Mouse (Mus musculus) frontal cortex, postnatal 14 days (tissue): ENCODE measurements around the gene Dpp7.

Experiments
- DNase-seq, 2 experiments: peaks; one replicate each; pipeline ENCODE4 v3.0.0; 2022; ENCODE audit warnings: low spot score in 2 of 2

The Dpp7 gene

GRCm38 (mm10) chr2:25365091-25365761 is 9.1 kb upstream of the Dpp7 start, which contains the start of gene Uap1l1:
Uap1l1 (minus strand) TSS chr2:25365682.
- peak in 1 of 2 experiments; percentile 51 for DNase-seq

DNA sequence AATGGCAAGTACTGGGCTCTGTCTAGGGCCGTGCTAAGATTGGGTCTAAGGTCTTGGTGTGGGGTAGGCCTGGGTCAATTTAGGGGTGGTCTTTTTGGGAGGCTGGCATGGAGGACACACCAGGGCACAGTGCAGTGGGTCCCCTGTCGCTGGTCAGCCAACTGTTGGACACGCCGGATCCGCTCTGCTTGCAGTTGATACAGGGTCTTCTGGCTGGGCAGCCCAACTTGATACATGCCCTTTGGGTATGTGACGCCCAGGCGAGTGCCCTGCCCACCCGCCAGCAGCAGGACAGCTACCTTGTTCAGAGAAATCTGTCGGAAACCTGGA is 8.6 kb upstream of the Dpp7 start:
- DNase-seq = no peak

DNA sequence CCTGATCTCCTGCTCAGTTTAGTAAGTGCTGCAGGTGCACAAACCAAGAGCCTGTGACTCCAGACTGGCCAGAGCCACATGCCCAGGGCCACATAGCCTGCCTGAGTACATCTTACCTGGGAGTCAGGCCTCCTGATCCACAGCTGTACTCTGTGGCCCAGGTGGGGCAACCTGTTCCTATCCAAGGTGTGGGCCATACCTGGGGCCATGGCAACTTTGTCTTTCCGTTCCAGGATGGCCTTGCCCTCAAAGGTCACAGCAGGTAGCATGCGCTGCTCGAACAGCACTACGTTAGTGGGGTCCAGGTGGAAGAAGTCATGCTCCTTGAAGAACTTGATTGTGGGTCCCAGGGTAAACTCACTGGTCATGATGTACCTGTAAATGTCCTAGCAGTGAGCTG is 8.2 kb upstream of the Dpp7 start:
- no peak for DNase-seq

DNA sequence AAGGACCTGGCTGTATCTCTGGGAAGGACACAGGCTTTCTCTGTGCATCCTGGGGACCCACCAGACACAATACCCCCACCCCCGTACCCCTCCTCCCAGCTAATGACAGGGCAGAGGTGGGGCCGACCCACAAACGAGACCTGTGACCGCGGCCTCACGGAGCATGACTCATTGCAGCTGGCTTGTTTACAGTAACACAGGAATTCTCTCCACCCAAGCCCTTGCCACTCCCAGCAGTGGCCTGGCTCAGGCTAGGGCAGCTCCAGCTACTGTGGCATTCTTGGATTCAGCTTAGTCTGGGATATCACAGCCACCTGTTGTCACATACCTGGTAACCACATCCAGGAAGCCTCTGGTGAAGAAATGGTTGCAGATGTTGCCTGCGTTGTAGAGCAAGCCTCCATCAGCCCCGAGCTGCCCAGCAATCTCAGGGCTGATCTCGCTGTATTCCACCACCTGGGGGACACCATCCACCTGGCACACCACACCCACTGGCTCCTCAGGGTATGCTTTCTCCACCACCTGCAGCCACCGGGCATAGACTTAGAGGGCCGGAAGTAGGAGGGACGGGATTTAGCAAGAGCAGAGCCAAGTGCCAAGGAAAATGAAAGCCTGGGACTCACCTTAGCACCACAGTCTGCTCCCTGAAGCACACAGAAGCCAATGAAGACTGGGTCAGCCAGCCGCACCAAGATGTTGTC is 7.5 kb upstream of the Dpp7 start:
- DNase-seq = no peak

- no peak for DNase-seq
These were observed 3.7 kb upstream of the Dpp7 start for GRCm38 (mm10) chr2:25359848-25360247.

DNA sequence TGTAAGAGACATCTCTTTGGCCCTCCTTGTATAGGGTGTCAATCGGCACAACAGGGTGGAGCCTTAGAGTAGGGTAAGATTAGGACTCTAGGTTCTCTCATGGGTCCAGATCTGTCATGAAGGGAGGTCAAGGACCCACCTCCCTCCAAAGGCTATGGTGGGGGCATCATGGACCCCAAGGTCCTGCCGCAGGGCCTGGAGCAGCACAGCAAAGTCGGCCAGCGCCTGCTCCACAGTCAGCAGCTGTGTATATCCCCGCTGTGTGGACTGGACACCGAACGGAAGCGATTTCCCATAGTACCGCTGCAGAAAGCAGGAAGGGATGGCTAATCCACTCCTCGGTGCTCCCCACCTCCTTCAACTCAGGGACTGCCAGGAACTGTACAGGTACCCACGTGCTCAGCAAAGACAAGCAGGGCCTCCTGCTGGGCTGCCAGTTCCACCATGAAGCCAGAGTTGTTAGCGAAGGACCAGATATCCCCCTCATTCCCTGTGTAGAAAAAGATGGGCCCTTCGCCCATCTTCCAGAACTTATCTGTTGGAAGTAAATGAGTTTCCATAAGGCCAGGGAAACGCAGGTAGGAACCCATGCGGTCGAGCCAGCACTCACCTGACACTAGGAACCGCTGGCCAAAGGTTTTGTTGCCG is 616 bp downstream of the Dpp7 start:
- no peak for DNase-seq

- DNase-seq = no peak
These were observed 1.9 kb downstream of the Dpp7 start for GRCm38 (mm10) chr2:25354211-25354610.

DNA sequence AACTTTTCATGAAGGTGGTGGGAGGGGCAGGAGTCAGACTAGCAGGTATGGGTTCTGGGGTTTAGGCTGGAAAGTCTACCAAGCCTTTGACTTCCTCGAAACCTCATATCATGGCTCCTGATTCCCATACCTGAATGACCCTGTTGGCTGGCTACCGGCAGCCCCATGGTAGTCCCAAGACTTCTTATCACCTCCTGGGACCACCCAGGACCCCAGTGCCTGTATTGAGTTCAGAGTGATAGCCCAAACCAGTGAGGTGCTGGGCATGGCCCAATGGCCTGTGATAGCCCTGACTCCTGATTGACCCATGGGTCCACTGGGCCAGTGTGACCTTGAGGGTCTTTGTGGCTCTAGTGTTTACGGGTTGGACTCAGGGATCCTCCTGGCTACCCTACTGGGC is 5.5 kb downstream of the Dpp7 start:
- DNase-seq = no peak

DNA sequence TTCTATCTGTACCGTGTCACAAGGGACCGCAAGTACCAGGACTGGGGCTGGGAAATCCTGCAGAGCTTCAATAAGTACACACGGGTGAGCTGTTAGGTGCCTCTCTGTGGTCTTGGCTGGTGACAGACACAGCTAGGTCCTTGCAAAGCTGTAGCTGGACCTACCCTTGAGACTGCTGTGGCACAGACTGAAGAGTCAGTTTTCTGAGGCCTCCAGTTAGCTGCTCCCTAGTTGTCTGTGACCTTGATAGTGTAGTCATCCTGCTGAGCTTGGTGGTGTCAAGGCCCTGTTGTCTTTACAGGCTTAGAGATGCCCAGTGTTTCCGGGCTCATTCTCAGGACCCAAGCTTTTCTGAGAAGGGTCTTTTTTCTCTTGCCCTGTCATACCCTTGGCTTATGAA is 6.7 kb downstream of the Dpp7 start:
- no peak for DNase-seq

GRCm38 (mm10) chr2:25348162-25348561 is 8.0 kb downstream of the Dpp7 start:
- DNase-seq = no peak

DNA sequence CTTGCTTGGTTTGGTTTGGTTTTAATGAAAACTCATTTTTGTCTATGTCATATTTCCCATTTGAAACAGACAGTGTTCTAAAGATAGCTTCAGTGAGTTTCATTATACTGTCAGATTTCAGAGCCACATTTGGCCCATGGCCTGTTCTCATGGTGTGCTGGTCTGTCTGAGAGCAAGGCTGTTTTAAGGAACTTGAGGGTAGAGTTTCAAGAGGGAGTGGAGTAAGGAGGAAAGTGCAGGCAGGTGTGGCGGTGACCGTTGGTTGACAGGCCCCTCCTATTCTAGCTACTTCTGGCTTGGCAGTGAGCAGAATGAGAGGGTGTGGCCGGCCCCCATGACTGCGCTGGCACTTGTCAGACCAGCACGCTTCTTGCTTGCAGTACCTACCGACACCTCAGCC is 17.9 kb downstream of the Dpp7 start:
- DNase-seq = no peak

DNA sequence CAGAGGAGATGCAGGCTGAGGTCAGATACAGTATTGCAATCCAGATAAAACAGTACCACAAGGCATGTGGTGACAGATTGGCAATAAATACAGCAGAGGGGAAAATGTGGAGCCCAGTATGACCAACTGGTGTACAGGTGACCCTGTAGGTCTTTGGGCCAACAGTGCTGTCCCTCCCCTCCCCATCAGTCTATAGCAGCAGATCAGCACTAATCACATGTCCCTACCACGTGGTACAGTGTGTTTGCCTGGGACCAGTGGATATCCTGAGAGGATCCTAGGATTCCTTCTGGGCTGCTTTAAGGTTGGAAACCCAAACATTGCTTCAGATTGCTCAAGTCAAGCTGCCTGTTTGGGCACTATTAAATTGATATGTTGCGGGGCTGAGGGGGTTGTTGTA is 22.6 kb downstream of the Dpp7 start:
- no peak for DNase-seq

DNA sequence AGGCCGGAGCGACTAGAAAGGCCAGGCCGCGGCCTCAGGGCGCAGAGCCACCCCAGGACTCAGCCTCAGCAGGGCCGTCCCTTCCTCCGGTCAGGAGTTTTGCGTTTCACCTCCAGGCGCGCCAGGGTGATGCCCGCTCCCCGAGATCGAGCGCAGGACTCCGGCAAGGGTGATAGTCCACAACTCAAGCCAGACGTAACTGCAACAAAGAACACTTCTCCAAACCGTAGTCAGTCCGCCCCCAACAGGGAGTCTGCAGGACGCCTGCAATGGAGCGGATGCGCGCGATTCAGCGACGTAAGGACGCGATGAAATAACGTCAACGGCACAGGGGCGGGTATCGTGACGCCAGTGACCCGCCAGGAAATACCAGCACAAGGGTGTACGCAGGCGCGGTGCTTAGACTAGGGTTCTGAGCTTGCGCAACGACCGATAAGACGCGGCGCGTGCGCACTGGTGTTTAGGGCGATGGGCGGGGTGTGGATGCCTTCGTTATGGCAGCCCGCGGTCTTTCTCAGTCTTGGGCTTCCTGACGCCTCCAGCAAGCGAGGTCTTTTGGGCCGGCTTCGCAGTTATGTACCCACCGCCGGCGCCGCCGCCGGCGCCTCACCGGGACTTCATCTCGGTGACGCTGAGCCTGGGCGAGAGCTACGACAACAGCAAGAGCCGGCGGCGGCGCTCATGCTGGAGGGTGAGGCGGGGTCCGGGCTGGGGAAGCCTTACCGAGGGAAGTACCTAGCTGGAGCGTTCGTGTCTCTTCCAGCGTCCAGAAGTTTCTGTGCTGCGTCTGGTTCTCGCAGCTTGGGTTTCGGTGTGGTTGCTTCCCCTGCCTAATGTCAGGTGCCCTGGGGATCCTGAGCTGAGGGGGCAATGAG is 23.6 kb downstream of the Dpp7 start, which contains the start of gene Man1b1:
Gene Man1b1 (plus strand): TSS at position 53 of the 875 bp plus-strand sequence.
- peak; percentile 99 for DNase-seq

DNA sequence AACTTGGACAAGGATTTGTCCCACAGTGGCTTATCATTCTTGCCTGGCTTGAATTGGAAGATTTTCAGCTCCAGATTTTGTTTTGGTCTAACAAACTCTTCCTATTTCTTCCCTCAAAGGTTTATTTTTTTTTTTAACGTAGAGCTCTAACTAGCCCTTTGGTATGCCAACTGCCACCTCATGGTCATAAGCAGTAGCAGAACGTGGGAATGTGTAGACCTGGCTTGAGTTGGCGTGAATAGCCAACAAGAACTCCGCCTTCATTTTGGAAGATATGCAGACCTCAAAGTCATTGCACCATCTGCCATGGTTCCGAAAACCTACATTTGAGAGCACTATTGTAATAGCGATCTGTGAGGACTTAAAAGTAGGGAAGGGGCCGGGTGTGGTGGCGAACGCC is 24.7 kb downstream of the Dpp7 start:
- DNase-seq = no peak

DNA sequence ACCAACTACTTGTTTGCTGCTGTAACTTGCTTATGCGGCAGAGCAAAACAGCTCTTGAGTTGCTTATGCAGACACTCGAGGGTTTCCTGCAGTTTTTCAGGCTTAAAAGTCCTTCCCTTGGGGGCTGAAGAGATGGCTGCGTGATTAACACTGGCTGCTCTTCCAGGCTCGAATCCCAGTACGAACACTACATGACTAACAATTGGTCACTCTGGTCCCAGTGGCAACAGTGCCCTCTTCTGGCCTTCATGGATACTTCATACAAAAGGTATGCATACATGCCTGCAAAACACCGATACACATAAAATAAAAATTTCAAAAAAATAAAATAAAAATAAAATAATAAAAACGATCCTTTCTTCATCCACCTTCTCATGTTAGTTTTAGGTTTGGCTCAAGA is 27.7 kb downstream of the Dpp7 start:
- no peak for DNase-seq

DNA sequence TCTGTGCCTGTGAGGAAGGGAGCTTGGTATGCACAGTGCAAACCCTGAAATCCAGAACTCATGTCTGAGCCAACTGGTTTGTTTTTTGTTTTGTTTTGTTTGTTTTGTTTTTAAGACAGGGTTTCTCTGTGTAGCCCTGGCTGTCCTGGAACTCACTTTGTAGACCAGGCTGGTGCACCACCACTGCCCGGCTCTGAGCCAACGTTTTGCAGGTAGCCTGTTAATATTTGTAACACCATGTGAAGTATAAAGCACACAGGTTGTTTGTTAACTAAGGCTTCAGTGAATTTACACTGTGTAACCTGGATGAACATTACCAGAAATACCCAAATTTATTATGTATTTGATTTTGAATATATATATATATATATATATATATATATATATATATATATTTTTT is 30.1 kb downstream of the Dpp7 start:
- DNase-seq = no peak

GRCm38 (mm10) chr2:25320084-25320483 is 36.1 kb downstream of the Dpp7 start:
- no peak for DNase-seq

- DNase-seq = peak; percentile 82 to 84
These were observed 37.0 kb downstream of the Dpp7 start, which contains the start of gene Grin1 for GRCm38 (mm10) chr2:25318971-25319773. Grin1 (minus strand) TSS chr2:25319187.

- peak in 1 of 2 experiments; percentile 33 for DNase-seq
These were observed 37.8 kb downstream of the Dpp7 start for GRCm38 (mm10) chr2:25318119-25318966.

- no peak for DNase-seq
These were observed 44.7 kb downstream of the Dpp7 start for GRCm38 (mm10) chr2:25311491-25311891.
